Mouse (Mus musculus): ENCODE results near the gene Eif2b3.

- TF ChIP-seq CTCF (IDR thresholded peaks at IDR 0.05; ENCODE audit: low read depth, low read length), result no peak
- TF ChIP-seq TAL1 (conservative IDR thresholded peaks at IDR 0.05; ENCODE audit: low read depth, low read length), result no peak
Measured at GRCm38 (mm10) chr4:116999513-117000154, 19.6 kb upstream of the Eif2b3 start.

All from G1E (cell line).